Mouse (Mus musculus): Measurements from ENCODE around the gene Cobl. TPM values are rescaled to one million over a fixed set of nuclear protein-coding genes. Genes with fewer than 3 reads are reported as not detected.

The Cobl gene
- 9.5 and 14.2 TPM in 2 replicates for polyA plus RNA-seq (2014; fragmentation: Nextera tagmentation; extraction: Ambion mirVana)

DNA sequence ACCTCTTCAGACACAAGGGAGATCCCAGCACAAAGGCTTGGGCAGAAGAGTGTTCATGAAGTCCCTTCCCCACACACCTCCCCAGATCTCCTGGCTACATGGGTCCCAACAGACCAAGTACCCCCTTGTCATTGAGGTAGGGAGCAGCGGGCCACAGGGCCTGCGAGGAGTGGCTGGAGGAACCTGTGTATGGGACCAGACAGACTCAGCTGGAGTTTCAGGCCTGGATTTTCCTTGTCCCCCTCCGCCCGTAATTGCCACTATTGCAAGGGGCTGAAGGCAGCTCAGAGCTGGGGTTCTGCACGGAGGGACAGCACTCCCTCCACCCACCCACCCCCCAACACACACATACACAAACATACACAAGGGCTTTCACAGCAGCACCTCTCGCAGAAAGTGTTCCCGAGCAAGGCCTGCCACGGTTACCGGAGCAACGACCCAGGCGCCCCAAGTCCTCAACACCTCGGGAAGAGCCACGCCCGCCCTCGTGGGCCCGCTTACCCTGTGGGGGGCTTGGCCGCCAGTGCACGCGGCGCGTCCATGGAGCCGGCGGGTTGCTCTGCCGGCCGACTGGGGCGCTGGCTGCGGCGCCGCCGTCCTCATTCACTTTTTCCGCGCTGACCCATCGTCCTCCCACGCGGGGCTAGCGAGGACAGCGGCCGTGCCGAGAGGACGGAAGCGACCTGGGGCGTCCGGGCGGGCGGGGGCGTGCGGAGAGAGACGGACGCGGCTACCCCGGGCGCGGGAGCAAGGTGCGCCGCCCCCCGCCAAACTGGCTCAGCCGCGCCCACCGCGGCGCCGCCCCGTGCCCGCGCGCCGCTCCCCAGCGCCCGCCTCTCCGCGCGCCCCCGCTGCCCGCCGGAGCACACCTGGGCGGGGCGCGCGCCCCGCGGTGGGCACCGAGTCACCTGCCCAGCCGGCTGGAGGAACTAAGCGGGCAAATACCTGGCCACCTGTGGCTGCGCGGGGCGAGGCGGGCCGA is at the start of gene Cobl:
Gene Cobl, minus strand, starts transcription at position 780 of the 982 bp plus-strand sequence.
- Histone ChIP-seq H3K27ac (ENCODE audit: low read length) (no peak within 1 kb of the TSS), H3K4me1 (ENCODE audit: control insufficient read depth, insufficient read depth, low read length) (peaks cover 7% of the 10 kb centered on the region; the same call in 1 of the 2 replicates), H3K9me3 (ENCODE audit: control insufficient read depth, low read depth, low read length) (no peaks in the 10 kb centered on the region), H3K4me3 (ENCODE audit: low read depth, low read length) (peak within 1 kb of the TSS; percentile 70), H3K4me2 (replicated peaks; ENCODE audit: low read depth, low read length) (peak within 1 kb of the TSS; percentile 94), H3K9ac (replicated peaks; ENCODE audit: low read depth, low read length) (peak within 1 kb of the TSS; percentile 33), H3K27me3 (ENCODE audit: control insufficient read depth, insufficient read depth, low read length) (no peaks in the 10 kb centered on the region), H3K36me3 (ENCODE audit: control insufficient read depth, insufficient read depth, low read length) (no peaks in the 10 kb centered on the region)
- peak; percentile 64 for ATAC-seq (ENCODE audit: insufficient number of reproducible peaks, insufficient read depth, low FRiP score, low read depth)
- WGBS: under 1% methylated on average over 80 of the region's 89 CpGs

- peaks cover 5% of the 10 kb centered on the region; the same call in 1 of the 2 replicates for H3K4me1 ChIP-seq (ENCODE audit: control insufficient read depth, insufficient read depth, low read length)
- ATAC-seq (ENCODE audit: insufficient number of reproducible peaks, insufficient read depth, low FRiP score, low read depth): no peak
- H3K27ac ChIP-seq (ENCODE audit: low read length): no peak overlapping the region
- H3K27me3 ChIP-seq (ENCODE audit: control insufficient read depth, insufficient read depth, low read length): no peaks in the 10 kb centered on the region
- H3K4me2 ChIP-seq (replicated peaks; ENCODE audit: low read depth, low read length): no peak overlapping the region
- H3K36me3 ChIP-seq (ENCODE audit: control insufficient read depth, insufficient read depth, low read length): no peaks in the 10 kb centered on the region
- H3K4me3 ChIP-seq (ENCODE audit: low read depth, low read length): no peak overlapping the region
- H3K9me3 ChIP-seq (ENCODE audit: control insufficient read depth, low read depth, low read length): no peaks in the 10 kb centered on the region
- H3K9ac ChIP-seq (replicated peaks; ENCODE audit: low read depth, low read length): no peak overlapping the region
- 44% methylated on average over 5 of the region's 5 CpGs for WGBS
Measured at GRCm38 (mm10) chr11:12513796-12514195, 49.0 kb upstream of the Cobl start.

DNA sequence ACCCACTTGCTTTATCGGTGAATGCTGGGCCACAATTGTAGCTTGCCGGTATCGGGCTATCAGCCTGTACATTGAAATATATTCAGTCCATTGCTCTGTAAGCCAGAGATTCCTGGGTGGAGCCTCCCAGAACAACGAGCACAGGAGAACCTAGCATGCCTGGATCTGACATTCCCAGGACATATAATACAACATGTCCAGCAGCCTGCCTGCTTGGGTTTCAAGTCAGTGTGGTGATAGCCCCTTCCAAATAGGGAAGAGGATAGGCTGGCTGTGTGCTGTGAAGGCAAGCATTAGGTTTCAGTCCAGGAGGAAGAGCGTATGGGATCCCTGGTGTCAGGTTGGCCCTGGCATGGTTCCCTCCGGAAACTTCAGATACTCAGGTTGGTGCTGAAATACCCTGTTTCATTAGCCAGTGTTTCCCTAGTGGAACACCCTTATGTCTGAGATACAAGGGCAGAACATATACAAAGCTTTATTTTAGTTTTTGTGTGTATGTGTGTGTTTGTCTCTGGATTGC is 41.7 kb upstream of the Cobl start:
- Histone ChIP-seq H3K27ac (ENCODE audit: low read length) (no peak overlapping the region), H3K9ac (replicated peaks; ENCODE audit: low read depth, low read length) (no peak overlapping the region), H3K4me3 (ENCODE audit: low read depth, low read length) (no peak overlapping the region), H3K4me1 (ENCODE audit: control insufficient read depth, insufficient read depth, low read length) (no peaks in the 10 kb centered on the region), H3K4me2 (replicated peaks; ENCODE audit: low read depth, low read length) (no peak overlapping the region), H3K27me3 (ENCODE audit: control insufficient read depth, insufficient read depth, low read length) (no peaks in the 10 kb centered on the region), H3K9me3 (ENCODE audit: control insufficient read depth, low read depth, low read length) (no peaks in the 10 kb centered on the region), H3K36me3 (ENCODE audit: control insufficient read depth, insufficient read depth, low read length) (no peaks in the 10 kb centered on the region)
- no peak for ATAC-seq (ENCODE audit: insufficient number of reproducible peaks, insufficient read depth, low FRiP score, low read depth)
- WGBS: 86% methylated on average over 6 of the region's 6 CpGs

DNA sequence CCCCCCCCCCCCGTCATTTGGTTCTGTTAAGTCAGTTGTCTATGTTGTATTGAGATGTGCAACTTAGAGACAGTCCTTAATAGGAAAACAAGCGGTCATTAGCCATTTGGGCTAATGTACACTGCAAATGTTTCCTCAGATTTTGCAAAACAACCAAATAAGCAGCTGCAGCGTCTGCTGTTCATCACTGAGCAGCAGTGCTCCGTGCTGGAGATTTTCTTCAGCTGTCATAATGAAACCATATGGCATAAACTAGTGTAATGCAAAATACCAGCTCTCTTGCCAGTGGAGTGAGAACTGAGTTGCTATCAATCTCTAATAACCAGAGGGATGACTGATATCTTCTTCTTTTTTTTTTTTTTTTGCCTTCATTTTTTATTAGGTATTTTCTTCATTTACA is 39.0 kb upstream of the Cobl start:
- H3K4me3 ChIP-seq (ENCODE audit: low read depth, low read length): no peak overlapping the region
- no peak overlapping the region for H3K27ac ChIP-seq (ENCODE audit: low read length)
- H3K4me1 ChIP-seq (ENCODE audit: control insufficient read depth, insufficient read depth, low read length): no peaks in the 10 kb centered on the region
- no peak for ATAC-seq (ENCODE audit: insufficient number of reproducible peaks, insufficient read depth, low FRiP score, low read depth)
- no peaks in the 10 kb centered on the region for H3K27me3 ChIP-seq (ENCODE audit: control insufficient read depth, insufficient read depth, low read length)
- 73% methylated on average over 4 of the region's 4 CpGs for WGBS
- no peaks in the 10 kb centered on the region for H3K9me3 ChIP-seq (ENCODE audit: control insufficient read depth, low read depth, low read length)
- no peaks in the 10 kb centered on the region for H3K36me3 ChIP-seq (ENCODE audit: control insufficient read depth, insufficient read depth, low read length)
- no peak overlapping the region for H3K9ac ChIP-seq (replicated peaks; ENCODE audit: low read depth, low read length)
- no peak overlapping the region for H3K4me2 ChIP-seq (replicated peaks; ENCODE audit: low read depth, low read length)

- Histone ChIP-seq H3K27ac (ENCODE audit: low read length) (no peak overlapping the region), H3K4me1 (ENCODE audit: control insufficient read depth, insufficient read depth, low read length) (no peaks in the 10 kb centered on the region), H3K27me3 (ENCODE audit: control insufficient read depth, insufficient read depth, low read length) (no peaks in the 10 kb centered on the region), H3K4me2 (replicated peaks; ENCODE audit: low read depth, low read length) (no peak overlapping the region), H3K9me3 (ENCODE audit: control insufficient read depth, low read depth, low read length) (no peaks in the 10 kb centered on the region), H3K36me3 (ENCODE audit: control insufficient read depth, insufficient read depth, low read length) (no peaks in the 10 kb centered on the region), H3K4me3 (ENCODE audit: low read depth, low read length) (no peak overlapping the region), H3K9ac (replicated peaks; ENCODE audit: low read depth, low read length) (no peak overlapping the region)
- no peak for ATAC-seq (ENCODE audit: insufficient number of reproducible peaks, insufficient read depth, low FRiP score, low read depth)
- WGBS: 72% methylated on average over 3 of the region's 3 CpGs
Measured at GRCm38 (mm10) chr11:12501721-12502120, 37.0 kb upstream of the Cobl start.

DNA sequence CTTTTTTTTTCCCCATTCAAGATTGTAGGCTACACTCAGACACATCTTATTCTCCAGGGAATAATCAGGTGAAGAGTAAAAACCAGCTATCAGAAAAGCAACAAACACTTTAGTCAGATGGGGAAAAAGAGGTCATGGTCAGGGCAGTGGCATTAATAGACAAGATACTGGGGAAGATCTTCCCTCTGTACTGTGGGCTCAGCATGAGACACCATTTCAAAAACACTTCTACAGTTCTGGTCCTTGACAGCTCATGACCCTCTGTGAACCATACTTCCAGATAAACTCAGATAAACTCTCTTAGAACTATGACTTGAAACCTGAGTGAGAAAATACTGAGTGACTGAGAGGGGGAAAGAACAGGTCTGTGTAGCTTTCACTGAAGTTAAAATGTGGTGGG is 29.0 kb upstream of the Cobl start:
- Histone ChIP-seq H3K4me2 (replicated peaks; ENCODE audit: low read depth, low read length) (no peak overlapping the region), H3K4me3 (ENCODE audit: low read depth, low read length) (no peak overlapping the region), H3K9ac (replicated peaks; ENCODE audit: low read depth, low read length) (no peak overlapping the region), H3K36me3 (ENCODE audit: control insufficient read depth, insufficient read depth, low read length) (no peaks in the 10 kb centered on the region), H3K4me1 (ENCODE audit: control insufficient read depth, insufficient read depth, low read length) (no peaks in the 10 kb centered on the region), H3K9me3 (ENCODE audit: control insufficient read depth, low read depth, low read length) (no peaks in the 10 kb centered on the region), H3K27ac (ENCODE audit: low read length) (no peak overlapping the region), H3K27me3 (ENCODE audit: control insufficient read depth, insufficient read depth, low read length) (no peaks in the 10 kb centered on the region)
- no peak for ATAC-seq (ENCODE audit: insufficient number of reproducible peaks, insufficient read depth, low FRiP score, low read depth)

GRCm38 (mm10) chr11:12479856-12480403 is 15.2 kb upstream of the Cobl start:
- H3K4me3 ChIP-seq (ENCODE audit: low read depth, low read length): no peak overlapping the region
- H3K9me3 ChIP-seq (ENCODE audit: control insufficient read depth, low read depth, low read length): no peaks in the 10 kb centered on the region
- 91% methylated on average over 3 of the region's 3 CpGs for WGBS
- H3K4me2 ChIP-seq (replicated peaks; ENCODE audit: low read depth, low read length): no peak overlapping the region
- H3K27ac ChIP-seq (ENCODE audit: low read length): no peak overlapping the region
- no peak for ATAC-seq (ENCODE audit: insufficient number of reproducible peaks, insufficient read depth, low FRiP score, low read depth)
- H3K9ac ChIP-seq (replicated peaks; ENCODE audit: low read depth, low read length): no peak overlapping the region
- no peaks in the 10 kb centered on the region for H3K36me3 ChIP-seq (ENCODE audit: control insufficient read depth, insufficient read depth, low read length)
- no peaks in the 10 kb centered on the region for H3K4me1 ChIP-seq (ENCODE audit: control insufficient read depth, insufficient read depth, low read length)
- H3K27me3 ChIP-seq (ENCODE audit: control insufficient read depth, insufficient read depth, low read length): no peaks in the 10 kb centered on the region

- Histone ChIP-seq H3K27ac (ENCODE audit: low read length) (no peak overlapping the region), H3K9me3 (ENCODE audit: control insufficient read depth, low read depth, low read length) (no peaks in the 10 kb centered on the region), H3K4me1 (ENCODE audit: control insufficient read depth, insufficient read depth, low read length) (no peaks in the 10 kb centered on the region), H3K27me3 (ENCODE audit: control insufficient read depth, insufficient read depth, low read length) (no peaks in the 10 kb centered on the region), H3K4me2 (replicated peaks; ENCODE audit: low read depth, low read length) (no peak overlapping the region), H3K36me3 (ENCODE audit: control insufficient read depth, insufficient read depth, low read length) (no peaks in the 10 kb centered on the region), H3K9ac (replicated peaks; ENCODE audit: low read depth, low read length) (no peak overlapping the region), H3K4me3 (ENCODE audit: low read depth, low read length) (no peak overlapping the region)
- no peak for ATAC-seq (ENCODE audit: insufficient number of reproducible peaks, insufficient read depth, low FRiP score, low read depth)
- WGBS: 74% methylated on average over 5 of the region's 5 CpGs
Measured at GRCm38 (mm10) chr11:12474299-12474935, 9.7 kb upstream of the Cobl start.

All from stomach, embryonic 14.5 days (tissue).